Mouse (Mus musculus): ENCODE data around the gene Sub1. TPM values are rescaled to one million over a fixed set of nuclear protein-coding genes. Genes with fewer than 3 reads are reported as not detected.
A peak's percentile ranks its signal among the peaks of the same experiment; 100 is the strongest.

Sub1 gene
- polyA plus RNA-seq, 1 experiment from 2014 or later, result 460 TPM

DNA sequence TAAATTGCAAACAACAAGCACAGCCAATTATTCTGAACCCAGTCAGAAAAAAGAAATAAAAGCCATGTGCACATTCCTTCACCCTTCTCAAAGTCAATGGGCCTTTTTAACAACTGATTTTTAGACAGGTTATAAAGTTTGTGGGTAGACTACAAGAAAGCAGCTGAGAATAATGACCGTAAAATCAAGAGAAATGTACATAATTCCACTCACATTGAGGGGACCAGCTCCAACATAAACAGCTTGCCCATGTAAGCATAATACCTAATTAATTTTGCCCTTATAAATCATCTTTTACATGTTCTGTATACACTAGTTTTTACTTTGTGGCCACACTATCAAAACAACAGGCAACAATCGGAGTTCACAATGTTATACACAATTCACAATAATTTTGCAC is 2.8 kb downstream of the Sub1 start:
- H3K36me3 ChIP-seq (ENCODE audit: control insufficient read depth, insufficient read depth), result peaks cover 16% of the 10 kb centered on the region
- no peaks in the 10 kb centered on the region for H3K9me3 ChIP-seq (ENCODE audit: control insufficient read depth)
- no peak overlapping the region for H3K27ac ChIP-seq (ENCODE audit: low read depth, low read length)
- ATAC-seq, result no peak
- H3K4me3 ChIP-seq (ENCODE audit: low read depth, low read length), result peak overlapping the region; percentile 100
- H3K27me3 ChIP-seq (replicated peaks; ENCODE audit: control insufficient read depth, insufficient read depth, low read length), result no peaks in the 10 kb centered on the region
- no peaks in the 10 kb centered on the region for H3K4me1 ChIP-seq (replicated peaks; ENCODE audit: control insufficient read depth, insufficient read depth, low read length)
- 71% methylated on average over 2 of the region's 2 CpGs for WGBS
- H3K9ac ChIP-seq (ENCODE audit: low read depth, low read length), result no peak overlapping the region
- peak overlapping the region; percentile 92; the same call in 1 of the 2 replicates for H3K4me2 ChIP-seq (replicated peaks; ENCODE audit: low read depth)
- TF ChIP-seq CTCF (IDR thresholded peaks at IDR 0.05; ENCODE audit: low read depth), result no peak

GRCm38 (mm10) chr15:11991552-11992113 is 5.2 kb downstream of the Sub1 start:
- Histone ChIP-seq H3K4me1 (replicated peaks; ENCODE audit: control insufficient read depth, insufficient read depth, low read length) (no peaks in the 10 kb centered on the region), H3K4me3 (ENCODE audit: low read depth, low read length) (no peak overlapping the region), H3K27ac (ENCODE audit: low read depth, low read length) (no peak overlapping the region), H3K36me3 (ENCODE audit: control insufficient read depth, insufficient read depth) (peaks cover 34% of the 10 kb centered on the region), H3K27me3 (replicated peaks; ENCODE audit: control insufficient read depth, insufficient read depth, low read length) (no peaks in the 10 kb centered on the region), H3K9ac (ENCODE audit: low read depth, low read length) (no peak overlapping the region), H3K9me3 (ENCODE audit: control insufficient read depth) (no peaks in the 10 kb centered on the region), H3K4me2 (replicated peaks; ENCODE audit: low read depth) (no peak overlapping the region)
- peak; percentile 55 for TF ChIP-seq CTCF (IDR thresholded peaks at IDR 0.05; ENCODE audit: low read depth)
- 58% methylated on average over 3 of the region's 3 CpGs for WGBS
- ATAC-seq, result no peak

GRCm38 (mm10) chr15:11988580-11988979 is 8.2 kb downstream of the Sub1 start:
- Histone ChIP-seq H3K9ac (ENCODE audit: low read depth, low read length) (no peak overlapping the region), H3K4me1 (replicated peaks; ENCODE audit: control insufficient read depth, insufficient read depth, low read length) (no peaks in the 10 kb centered on the region), H3K4me2 (replicated peaks; ENCODE audit: low read depth) (no peak overlapping the region), H3K36me3 (ENCODE audit: control insufficient read depth, insufficient read depth) (peaks cover 50% of the 10 kb centered on the region), H3K4me3 (ENCODE audit: low read depth, low read length) (no peak overlapping the region), H3K27me3 (replicated peaks; ENCODE audit: control insufficient read depth, insufficient read depth, low read length) (no peaks in the 10 kb centered on the region), H3K9me3 (ENCODE audit: control insufficient read depth) (no peaks in the 10 kb centered on the region), H3K27ac (ENCODE audit: low read depth, low read length) (no peak overlapping the region)
- WGBS, result 86% methylated on average over 4 of the region's 4 CpGs
- TF ChIP-seq CTCF (IDR thresholded peaks at IDR 0.05; ENCODE audit: low read depth), result no peak
- ATAC-seq, result no peak

- ATAC-seq, result no peak
- Histone ChIP-seq H3K9ac (ENCODE audit: low read depth, low read length) (no peak overlapping the region), H3K4me1 (replicated peaks; ENCODE audit: control insufficient read depth, insufficient read depth, low read length) (no peaks in the 10 kb centered on the region), H3K27me3 (replicated peaks; ENCODE audit: control insufficient read depth, insufficient read depth, low read length) (no peaks in the 10 kb centered on the region), H3K27ac (ENCODE audit: low read depth, low read length) (no peak overlapping the region), H3K9me3 (ENCODE audit: control insufficient read depth) (no peaks in the 10 kb centered on the region), H3K4me3 (ENCODE audit: low read depth, low read length) (no peak overlapping the region), H3K4me2 (replicated peaks; ENCODE audit: low read depth) (no peak overlapping the region), H3K36me3 (ENCODE audit: control insufficient read depth, insufficient read depth) (peaks cover 54% of the 10 kb centered on the region)
- TF ChIP-seq CTCF (IDR thresholded peaks at IDR 0.05; ENCODE audit: low read depth), result no peak
- WGBS, result 37% methylated on average over 2 of the region's 2 CpGs
These were observed 8.9 kb downstream of the Sub1 start for GRCm38 (mm10) chr15:11987892-11988291.

DNA sequence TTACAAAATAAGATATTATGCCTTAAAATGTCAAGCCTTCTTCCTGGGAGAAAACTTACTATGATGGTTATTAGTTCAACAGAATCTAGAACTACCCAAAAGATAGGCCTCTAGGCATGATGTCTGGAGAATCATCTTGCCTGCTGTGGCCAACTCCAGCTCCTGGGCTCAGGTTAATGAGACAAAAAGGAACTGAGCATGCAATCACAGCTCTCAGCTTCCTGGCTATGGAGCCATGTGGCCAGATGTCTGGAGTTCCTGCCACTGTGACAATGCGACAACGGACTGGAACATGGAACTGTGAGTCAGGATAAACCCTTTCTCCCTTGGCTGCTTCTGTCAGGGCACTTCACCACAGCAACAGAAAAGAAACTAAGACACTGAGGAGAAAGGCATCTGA is 14.8 kb downstream of the Sub1 start:
- ATAC-seq, result no peak
- WGBS, result 90% methylated on average over 2 of the region's 2 CpGs
- TF ChIP-seq CTCF (IDR thresholded peaks at IDR 0.05; ENCODE audit: low read depth), result no peak
- Histone ChIP-seq H3K9me3 (ENCODE audit: control insufficient read depth) (no peaks in the 10 kb centered on the region), H3K4me3 (ENCODE audit: low read depth, low read length) (no peak overlapping the region), H3K27ac (ENCODE audit: low read depth, low read length) (no peak overlapping the region), H3K36me3 (ENCODE audit: control insufficient read depth, insufficient read depth) (peaks cover 56% of the 10 kb centered on the region), H3K4me1 (replicated peaks; ENCODE audit: control insufficient read depth, insufficient read depth, low read length) (no peaks in the 10 kb centered on the region), H3K9ac (ENCODE audit: low read depth, low read length) (no peak overlapping the region), H3K27me3 (replicated peaks; ENCODE audit: control insufficient read depth, insufficient read depth, low read length) (no peaks in the 10 kb centered on the region), H3K4me2 (replicated peaks; ENCODE audit: low read depth) (no peak overlapping the region)

DNA sequence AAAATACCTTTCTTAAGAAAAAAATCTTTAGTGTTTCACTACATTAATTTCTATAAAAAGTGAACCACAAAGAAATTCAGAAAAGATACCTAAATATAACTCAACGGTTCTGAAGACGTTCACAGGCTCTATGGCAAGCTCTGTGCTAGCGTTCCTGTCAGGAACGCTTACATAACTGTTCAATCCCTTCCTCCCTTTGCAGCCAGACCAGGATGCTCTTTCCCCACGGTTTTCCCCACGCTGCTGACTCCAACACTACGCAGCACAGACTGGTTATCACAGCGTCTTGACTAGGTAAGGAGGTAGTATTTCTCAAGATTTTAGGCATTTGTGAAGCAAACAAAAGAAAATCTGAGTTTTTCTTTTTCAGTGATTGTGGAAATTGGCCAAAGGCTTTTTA is 15.3 kb downstream of the Sub1 start:
- TF ChIP-seq CTCF (IDR thresholded peaks at IDR 0.05; ENCODE audit: low read depth), result no peak
- no peak overlapping the region for H3K4me2 ChIP-seq (replicated peaks; ENCODE audit: low read depth)
- H3K4me1 ChIP-seq (replicated peaks; ENCODE audit: control insufficient read depth, insufficient read depth, low read length), result no peaks in the 10 kb centered on the region
- no peak overlapping the region for H3K27ac ChIP-seq (ENCODE audit: low read depth, low read length)
- H3K27me3 ChIP-seq (replicated peaks; ENCODE audit: control insufficient read depth, insufficient read depth, low read length), result no peaks in the 10 kb centered on the region
- no peaks in the 10 kb centered on the region for H3K9me3 ChIP-seq (ENCODE audit: control insufficient read depth)
- no peak overlapping the region for H3K4me3 ChIP-seq (ENCODE audit: low read depth, low read length)
- 87% methylated on average over 8 of the region's 8 CpGs for WGBS
- no peak overlapping the region for H3K9ac ChIP-seq (ENCODE audit: low read depth, low read length)
- H3K36me3 ChIP-seq (ENCODE audit: control insufficient read depth, insufficient read depth), result peaks cover 53% of the 10 kb centered on the region
- ATAC-seq, result no peak

DNA sequence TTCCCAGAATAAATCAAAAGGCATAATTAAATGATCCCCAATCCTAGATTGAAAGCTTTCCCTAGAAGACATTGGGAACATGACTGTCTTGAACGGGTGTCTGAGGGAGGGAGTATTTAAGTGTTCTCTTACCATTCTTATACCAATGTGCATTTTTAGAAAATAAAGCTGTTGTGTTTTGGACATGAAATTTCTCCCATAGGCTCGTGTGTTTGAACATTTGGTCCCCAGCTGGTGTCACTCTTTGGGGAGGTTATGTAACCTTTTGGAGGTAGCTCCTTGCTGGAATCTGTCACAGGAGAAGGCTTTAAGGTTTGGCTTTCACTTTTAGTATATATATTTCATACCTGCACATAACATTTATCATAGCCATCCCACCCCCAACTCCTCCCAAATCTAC is 18.6 kb downstream of the Sub1 start:
- Histone ChIP-seq H3K4me3 (ENCODE audit: low read depth, low read length) (no peak overlapping the region), H3K9ac (ENCODE audit: low read depth, low read length) (no peak overlapping the region), H3K4me2 (replicated peaks; ENCODE audit: low read depth) (no peak overlapping the region), H3K4me1 (replicated peaks; ENCODE audit: control insufficient read depth, insufficient read depth, low read length) (no peaks in the 10 kb centered on the region), H3K36me3 (ENCODE audit: control insufficient read depth, insufficient read depth) (peaks cover 35% of the 10 kb centered on the region; the same call in 1 of the 2 replicates), H3K27ac (ENCODE audit: low read depth, low read length) (no peak overlapping the region), H3K9me3 (ENCODE audit: control insufficient read depth) (no peaks in the 10 kb centered on the region), H3K27me3 (replicated peaks; ENCODE audit: control insufficient read depth, insufficient read depth, low read length) (no peaks in the 10 kb centered on the region)
- no peak for TF ChIP-seq CTCF (IDR thresholded peaks at IDR 0.05; ENCODE audit: low read depth)
- ATAC-seq, result no peak
- WGBS, result 68% methylated on average over 2 of the region's 2 CpGs

All from intestine, postnatal 0 days (tissue).